Mouse (Mus musculus) embryo, embryonic 9.5 days (tissue): ENCODE results near the gene Mapkapk3.

Experiments
- DNase-seq: peaks from one replicate; pipeline ENCODE4 v3.0.0-alpha.2; 2017; ENCODE audit errors: extremely low spot score

Gene Mapkapk3

GRCm38 (mm10) chr9:107288711-107289110 lies 966 bp downstream of the Mapkapk3 start:
- DNase-seq = no peak

- no peak for DNase-seq
Measured at GRCm38 (mm10) chr9:107288105-107288650, 1.5 kb downstream of the Mapkapk3 start.

GRCm38 (mm10) chr9:107287294-107287693 lies 2.4 kb downstream of the Mapkapk3 start:
- DNase-seq = no peak

GRCm38 (mm10) chr9:107285009-107285408 lies 4.7 kb downstream of the Mapkapk3 start:
- no peak for DNase-seq

- no peak for DNase-seq
Measured at GRCm38 (mm10) chr9:107282951-107283350, 6.7 kb downstream of the Mapkapk3 start.

GRCm38 (mm10) chr9:107281241-107281987 lies 8.3 kb downstream of the Mapkapk3 start:
- DNase-seq = no peak

- no peak for DNase-seq
Measured at GRCm38 (mm10) chr9:107280322-107281027, 9.2 kb downstream of the Mapkapk3 start.

GRCm38 (mm10) chr9:107279378-107280321 lies 10.0 kb downstream of the Mapkapk3 start:
- peak; percentile 52 for DNase-seq

GRCm38 (mm10) chr9:107278527-107279377 lies 10.9 kb downstream of the Mapkapk3 start:
- DNase-seq = no peak

GRCm38 (mm10) chr9:107278126-107278525 lies 11.6 kb downstream of the Mapkapk3 start:
- DNase-seq = no peak

GRCm38 (mm10) chr9:107277603-107278002 lies 12.1 kb downstream of the Mapkapk3 start:
- no peak for DNase-seq

- no peak for DNase-seq
Measured at GRCm38 (mm10) chr9:107275710-107276109, 14.0 kb downstream of the Mapkapk3 start.

- DNase-seq = no peak
Measured at GRCm38 (mm10) chr9:107274751-107275150, 14.9 kb downstream of the Mapkapk3 start.

GRCm38 (mm10) chr9:107273184-107273583 lies 16.5 kb downstream of the Mapkapk3 start:
- no peak for DNase-seq

GRCm38 (mm10) chr9:107272284-107272683 lies 17.4 kb downstream of the Mapkapk3 start:
- DNase-seq = no peak

GRCm38 (mm10) chr9:107271177-107271938 lies 18.3 kb downstream of the Mapkapk3 start:
- no peak for DNase-seq

- DNase-seq = no peak
Measured at GRCm38 (mm10) chr9:107269772-107270171, 19.9 kb downstream of the Mapkapk3 start.

- DNase-seq = no peak
Measured at GRCm38 (mm10) chr9:107267721-107268402, 21.8 kb downstream of the Mapkapk3 start.

- DNase-seq = no peak
Measured at GRCm38 (mm10) chr9:107267028-107267427, 22.6 kb downstream of the Mapkapk3 start.
